Mouse (Mus musculus): Measurements from ENCODE around the gene Olfr1392. TPM values are rescaled to one million over a fixed set of nuclear protein-coding genes. Genes with fewer than 3 reads are reported as not detected.
"Not testable (repeated sequence)": the region's sequence is repeated elsewhere in the genome, so short reads cannot be mapped to it uniquely, and the experiment has no call there.

Gene Olfr1392
- total RNA-seq, 2 experiments from 2014 or later, result not detected

GRCm38 (mm10) chr11:49278222-49278621 is 6.9 kb upstream of the Olfr1392 start, which contains the start of gene Olfr1393:
Gene Olfr1393 (plus strand): TSS chr11:49278304.
- ATAC-seq (replicated peaks; ENCODE audit: low FRiP score, poor library complexity, severe bottlenecking), result no peak

DNA sequence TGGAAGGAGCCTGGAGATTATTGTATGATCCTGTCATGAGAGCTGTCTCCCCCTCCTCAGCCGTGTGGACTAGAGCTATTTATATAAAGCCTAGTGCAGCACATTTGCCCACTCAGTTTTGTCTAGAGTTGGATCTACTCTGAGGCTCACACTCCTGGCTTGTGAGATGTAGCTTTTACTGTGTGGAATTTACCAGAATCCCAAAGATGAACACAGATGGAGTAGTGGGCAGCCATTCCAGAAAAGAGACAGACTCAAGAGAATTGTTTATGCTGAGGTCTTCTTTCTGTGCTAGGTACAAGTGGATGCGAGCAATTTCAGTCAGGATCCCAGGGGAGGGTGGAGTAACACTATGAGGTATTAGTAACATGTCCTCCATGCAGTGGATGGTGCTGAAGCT is 2.2 kb downstream of the Olfr1392 start:
- no peak for ATAC-seq (replicated peaks; ENCODE audit: low FRiP score, poor library complexity, severe bottlenecking)

- ATAC-seq (replicated peaks; ENCODE audit: low FRiP score, poor library complexity, severe bottlenecking), result no peak
Measured at GRCm38 (mm10) chr11:49292777-49293176, 7.7 kb downstream of the Olfr1392 start.

GRCm38 (mm10) chr11:49304441-49304840 is 19.4 kb downstream of the Olfr1392 start, which contains the start of gene Olfr10:
Gene Olfr10 (plus strand): TSS chr11:49304741.
- ATAC-seq (replicated peaks; ENCODE audit: low FRiP score, poor library complexity, severe bottlenecking), result no peak

DNA sequence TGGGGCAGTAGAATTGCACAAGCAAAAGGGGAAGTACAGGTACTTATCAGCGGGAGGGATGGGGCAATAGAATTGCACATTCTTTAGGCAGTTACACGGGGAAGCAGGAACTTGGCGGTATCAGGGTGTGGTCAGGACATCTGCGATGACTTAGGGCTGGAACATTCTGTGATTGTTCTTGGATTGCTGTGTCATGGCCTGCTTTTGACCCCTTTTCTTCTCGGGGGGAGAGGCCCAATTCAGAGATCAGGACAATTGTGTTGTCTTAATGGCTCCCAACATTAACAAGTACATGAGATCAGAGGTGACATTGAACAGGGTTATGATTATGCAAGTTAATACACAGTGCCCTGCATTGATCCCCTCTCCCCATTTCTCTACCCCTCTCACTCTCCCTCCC is 23.5 kb downstream of the Olfr1392 start:
- not testable (repeated sequence) for ATAC-seq (replicated peaks; ENCODE audit: low FRiP score, poor library complexity, severe bottlenecking)

DNA sequence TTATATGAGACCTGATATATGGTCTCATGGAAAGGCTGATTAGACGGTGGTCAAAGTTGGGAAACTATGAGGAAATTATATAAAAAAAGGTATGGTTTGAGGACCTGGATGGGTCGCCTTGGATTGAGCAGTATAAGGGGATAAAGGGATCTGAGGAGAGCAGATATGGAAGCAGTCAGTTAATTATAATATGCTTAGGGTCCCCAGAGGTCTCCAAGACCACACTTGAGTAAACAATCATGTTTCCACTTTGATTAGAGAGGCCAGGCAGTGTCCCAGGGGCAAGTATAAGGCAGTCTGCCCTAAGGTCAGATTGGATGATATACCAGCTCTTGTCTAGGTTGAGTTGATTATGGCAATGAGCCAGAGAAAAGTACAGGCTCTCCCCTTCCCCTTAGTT is 37.4 kb downstream of the Olfr1392 start, which contains the start of gene Olfr1391:
Gene Olfr1391 (plus strand): TSS at position 301 of the 400 bp plus-strand sequence.
- ATAC-seq (replicated peaks; ENCODE audit: low FRiP score, poor library complexity, severe bottlenecking), result no peak

DNA sequence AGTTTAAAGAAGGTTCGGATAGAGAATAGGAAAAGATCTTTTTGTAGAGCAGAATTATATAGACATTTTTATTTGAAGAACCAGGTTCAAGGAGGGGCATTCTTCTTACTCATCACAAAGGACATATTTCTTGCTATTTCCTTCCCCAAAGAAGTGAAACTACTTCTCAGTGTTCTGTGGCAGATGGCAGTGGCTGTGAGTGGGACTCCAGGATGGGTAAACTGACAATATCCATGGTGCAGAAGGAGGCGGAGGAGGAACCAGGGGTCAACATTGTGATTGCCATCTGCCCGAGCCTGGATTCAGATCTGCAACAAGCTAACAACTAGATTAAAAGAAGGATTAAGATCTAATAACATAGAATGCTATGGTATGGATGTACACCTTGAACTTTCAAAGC is 41.6 kb downstream of the Olfr1392 start:
- ATAC-seq (replicated peaks; ENCODE audit: low FRiP score, poor library complexity, severe bottlenecking), result no peak

DNA sequence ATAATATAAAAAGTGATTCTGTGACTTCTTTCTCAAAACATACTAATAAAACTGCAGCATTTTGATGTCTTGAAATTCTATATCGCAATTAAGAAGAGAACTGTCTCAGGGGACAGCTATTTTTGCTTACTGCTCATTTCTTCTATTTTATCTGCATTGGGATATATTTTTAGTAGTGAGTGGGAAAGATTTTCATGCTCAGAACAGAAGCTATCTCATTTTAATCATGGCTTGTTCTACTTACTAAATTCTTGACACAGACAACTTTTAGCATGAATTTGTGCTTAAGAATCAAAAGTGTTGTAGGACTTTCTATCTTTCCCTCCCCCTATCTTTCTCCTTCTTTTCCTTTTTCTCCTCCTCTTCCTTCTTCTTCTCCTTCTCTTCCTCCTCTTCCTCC is 44.6 kb downstream of the Olfr1392 start:
- no peak for ATAC-seq (replicated peaks; ENCODE audit: low FRiP score, poor library complexity, severe bottlenecking)

GRCm38 (mm10) chr11:49334888-49335287 is 49.8 kb downstream of the Olfr1392 start, which contains the start of gene Olfr1390:
Gene Olfr1390 (plus strand): TSS chr11:49335188.
- no peak for ATAC-seq (replicated peaks; ENCODE audit: low FRiP score, poor library complexity, severe bottlenecking)

- ATAC-seq (replicated peaks; ENCODE audit: low FRiP score, poor library complexity, severe bottlenecking), result no peak
Measured at GRCm38 (mm10) chr11:49337150-49337832, 52.2 kb downstream of the Olfr1392 start.

Other genes with a start within 250 kb of the Olfr1392 start
- 19.1 and 19.3 TPM in 2 replicates for gene 9930111J21Rik2, start 234.0 kb upstream of the Olfr1392 start, total RNA-seq (2015; ENCODE audit: low replicate concordance)
- gene 9930111J21Rik2, start 234.0 kb upstream of the Olfr1392 start, total RNA-seq (2017; ENCODE audit: low replicate concordance), result 13.3 and 13.7 TPM in 2 replicates
- 10.5 and 29.3 TPM in 2 replicates for gene Tgtp2, start 221.1 kb upstream of the Olfr1392 start, total RNA-seq (2015; ENCODE audit: low replicate concordance)
- gene Tgtp2, start 221.1 kb upstream of the Olfr1392 start, total RNA-seq (2017; ENCODE audit: low replicate concordance), result 19.6 and 28.1 TPM in 2 replicates
- 54.1 and 55.9 TPM in 2 replicates for gene Ifi47, start 208.7 kb upstream of the Olfr1392 start, total RNA-seq (2015; ENCODE audit: low replicate concordance)
- gene Ifi47, start 208.7 kb upstream of the Olfr1392 start, total RNA-seq (2017; ENCODE audit: low replicate concordance), result 17.2 and 18.8 TPM in 2 replicates
- gene Olfr1396, start 170.4 kb upstream of the Olfr1392 start, total RNA-seq (2015; ENCODE audit: low replicate concordance), result not detected in 2 replicates
- not detected in 2 replicates for gene Olfr1396, start 170.4 kb upstream of the Olfr1392 start, total RNA-seq (2017; ENCODE audit: low replicate concordance)
- gene Olfr1395, start 143.0 kb upstream of the Olfr1392 start, total RNA-seq (2015; ENCODE audit: low replicate concordance), result not detected in 2 replicates
- gene Olfr1395, start 143.0 kb upstream of the Olfr1392 start, total RNA-seq (2017; ENCODE audit: low replicate concordance), result not detected in 2 replicates
- gene Olfr1394, start 130.9 kb upstream of the Olfr1392 start, total RNA-seq (2015; ENCODE audit: low replicate concordance), result not detected in 2 replicates
- gene Olfr1394, start 130.9 kb upstream of the Olfr1392 start, total RNA-seq (2017; ENCODE audit: low replicate concordance), result not detected in 2 replicates
- gene Btnl9, start 98.1 kb upstream of the Olfr1392 start, total RNA-seq (2015; ENCODE audit: low replicate concordance), result 1.1 and 2.9 TPM in 2 replicates
- 0.53 and 0.77 TPM in 2 replicates for gene Btnl9, start 98.1 kb upstream of the Olfr1392 start, total RNA-seq (2017; ENCODE audit: low replicate concordance)
- 55.9 and 72.1 TPM in 2 replicates for gene Zfp62, start 82.0 kb upstream of the Olfr1392 start, total RNA-seq (2015; ENCODE audit: low replicate concordance)
- gene Zfp62, start 82.0 kb upstream of the Olfr1392 start, total RNA-seq (2017; ENCODE audit: low replicate concordance), result 35.6 and 36.3 TPM in 2 replicates
- gene Mgat1, start 41.1 kb upstream of the Olfr1392 start, total RNA-seq (2015; ENCODE audit: low replicate concordance), result 12.2 and 15.5 TPM in 2 replicates
- gene Mgat1, start 41.1 kb upstream of the Olfr1392 start, total RNA-seq (2017; ENCODE audit: low replicate concordance), result 21.8 and 26.2 TPM in 2 replicates
- not detected in 2 replicates for gene Olfr1393, start 7.0 kb upstream of the Olfr1392 start, total RNA-seq (2015; ENCODE audit: low replicate concordance)
- gene Olfr1393, start 7.0 kb upstream of the Olfr1392 start, total RNA-seq (2017; ENCODE audit: low replicate concordance), result not detected in 2 replicates
- not detected in 2 replicates for gene Olfr10, start 19.5 kb downstream of the Olfr1392 start, total RNA-seq (2015; ENCODE audit: low replicate concordance)
- not detected in 2 replicates for gene Olfr10, start 19.5 kb downstream of the Olfr1392 start, total RNA-seq (2017; ENCODE audit: low replicate concordance)
- not detected in 2 replicates for gene Olfr1391, start 37.5 kb downstream of the Olfr1392 start, total RNA-seq (2015; ENCODE audit: low replicate concordance)
- not detected in 2 replicates for gene Olfr1391, start 37.5 kb downstream of the Olfr1392 start, total RNA-seq (2017; ENCODE audit: low replicate concordance)
- gene Olfr1390, start 49.9 kb downstream of the Olfr1392 start, total RNA-seq (2015; ENCODE audit: low replicate concordance), result not detected in 2 replicates
- not detected in 2 replicates for gene Olfr1390, start 49.9 kb downstream of the Olfr1392 start, total RNA-seq (2017; ENCODE audit: low replicate concordance)
- gene Olfr1389, start 137.8 kb downstream of the Olfr1392 start, total RNA-seq (2015; ENCODE audit: low replicate concordance), result not detected in 2 replicates
- not detected in 2 replicates for gene Olfr1389, start 137.8 kb downstream of the Olfr1392 start, total RNA-seq (2017; ENCODE audit: low replicate concordance)
- gene Olfr1388, start 151.3 kb downstream of the Olfr1392 start, total RNA-seq (2015; ENCODE audit: low replicate concordance), result 1.8 TPM in 1 of 2 replicates, not detected in the other
- 2.7 and 7.3 TPM in 2 replicates for gene Olfr1388, start 151.3 kb downstream of the Olfr1392 start, total RNA-seq (2017; ENCODE audit: low replicate concordance)
- gene Olfr1387, start 170.1 kb downstream of the Olfr1392 start, total RNA-seq (2015; ENCODE audit: low replicate concordance), result not detected in 2 replicates
- gene Olfr1387, start 170.1 kb downstream of the Olfr1392 start, total RNA-seq (2017; ENCODE audit: low replicate concordance), result not detected in 2 replicates
- gene Olfr1386, start 179.8 kb downstream of the Olfr1392 start, total RNA-seq (2015; ENCODE audit: low replicate concordance), result not detected in 2 replicates
- not detected in 2 replicates for gene Olfr1386, start 179.8 kb downstream of the Olfr1392 start, total RNA-seq (2017; ENCODE audit: low replicate concordance)
- not detected in 2 replicates for gene Olfr1385, start 203.8 kb downstream of the Olfr1392 start, total RNA-seq (2015; ENCODE audit: low replicate concordance)
- gene Olfr1385, start 203.8 kb downstream of the Olfr1392 start, total RNA-seq (2017; ENCODE audit: low replicate concordance), result not detected in 2 replicates
- gene Olfr1384, start 221.4 kb downstream of the Olfr1392 start, total RNA-seq (2015; ENCODE audit: low replicate concordance), result not detected in 2 replicates
- not detected in 2 replicates for gene Olfr1384, start 221.4 kb downstream of the Olfr1392 start, total RNA-seq (2017; ENCODE audit: low replicate concordance)
- not detected in 2 replicates for gene Olfr1383, start 234.4 kb downstream of the Olfr1392 start, total RNA-seq (2015; ENCODE audit: low replicate concordance)
- not detected in 2 replicates for gene Olfr1383, start 234.4 kb downstream of the Olfr1392 start, total RNA-seq (2017; ENCODE audit: low replicate concordance)
- not detected in 2 replicates for gene Olfr1382, start 243.0 kb downstream of the Olfr1392 start, total RNA-seq (2015; ENCODE audit: low replicate concordance)
- gene Olfr1382, start 243.0 kb downstream of the Olfr1392 start, total RNA-seq (2017; ENCODE audit: low replicate concordance), result not detected in 2 replicates

All from erythroid progenitor cell, adult 5-6 weeks (primary cell).